Mouse (Mus musculus) cerebellum, adult 9-11 months (tissue): ENCODE data around the gene Ccdc184.

Experiments
- DNase-seq: peaks from one replicate; pipeline ENCODE4 v3.0.0; 2022

Gene Ccdc184

DNA sequence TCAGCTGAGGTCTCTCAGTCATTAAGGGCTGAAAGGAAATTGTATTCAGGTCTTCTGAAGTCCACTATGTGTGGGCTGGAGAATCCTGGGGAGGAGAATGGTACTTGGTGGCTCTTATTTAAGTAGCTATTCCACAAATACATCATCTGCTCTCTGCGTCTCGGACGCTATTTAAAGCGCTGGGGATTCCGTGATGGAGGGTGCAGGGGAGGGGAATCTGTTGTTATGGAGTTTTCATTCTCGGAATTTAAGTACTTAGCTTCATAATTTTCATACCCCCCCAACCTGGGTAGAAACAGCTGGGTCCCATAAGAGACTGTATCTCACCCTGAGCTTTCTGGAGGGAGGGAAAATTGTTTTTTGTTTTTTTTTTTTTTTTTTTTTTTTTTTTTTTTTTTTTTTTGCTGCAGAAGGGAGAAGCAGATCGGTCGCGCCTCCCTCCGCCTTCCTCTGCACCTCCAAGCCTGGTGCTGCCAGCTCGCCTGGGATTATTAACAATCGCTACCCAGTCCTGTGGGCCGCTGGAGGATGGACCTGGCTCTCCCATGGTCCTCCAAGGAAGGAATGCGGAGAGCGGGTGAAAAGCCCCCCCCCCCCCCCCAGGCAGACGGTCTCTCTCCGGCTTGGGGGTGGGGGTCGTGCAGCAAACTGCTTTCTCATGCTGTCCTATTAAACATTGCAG lies at the start of gene Ccdc184:
Gene Ccdc184 (plus strand): TSS at position 196 of the 682 bp plus-strand sequence.
- DNase-seq: no peak

DNA sequence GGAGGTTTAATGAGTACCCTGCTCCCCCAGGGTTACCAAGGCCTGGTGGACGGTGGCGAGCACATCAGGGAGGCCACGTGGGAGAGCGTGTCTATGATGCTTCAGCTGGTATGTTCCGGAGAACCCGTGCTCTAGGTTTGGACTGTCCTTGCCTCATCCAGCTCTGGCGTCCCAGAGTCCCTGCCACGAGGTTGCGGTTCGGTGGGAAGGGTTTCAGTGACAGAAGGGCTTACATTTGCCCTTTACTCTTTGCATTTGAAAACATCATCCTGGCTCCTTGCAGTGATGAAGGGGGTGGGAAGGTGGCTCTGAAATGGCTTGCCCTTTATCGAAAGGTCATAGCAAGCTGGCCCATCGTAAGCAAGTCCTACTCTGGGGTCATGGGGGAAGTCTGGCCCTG lies 47.6 kb upstream of the Ccdc184 start:
- DNase-seq: no peak

DNA sequence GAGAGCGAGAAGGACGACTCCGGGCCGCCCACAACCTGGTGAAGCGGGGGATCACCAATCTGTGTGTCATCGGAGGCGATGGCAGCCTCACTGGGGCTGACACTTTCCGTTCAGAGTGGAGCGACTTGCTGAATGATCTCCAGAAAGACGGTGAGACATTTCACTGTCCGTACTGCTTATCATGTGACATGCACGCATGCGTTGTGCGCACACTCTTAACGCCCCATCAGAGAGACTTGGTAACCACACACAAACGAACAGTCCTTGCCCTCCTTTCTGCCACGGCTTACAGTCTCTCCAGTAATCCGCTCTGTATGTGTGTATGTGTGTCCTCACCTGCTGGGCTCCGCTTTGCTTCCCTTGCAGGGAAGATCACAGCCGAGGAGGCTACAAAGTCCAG lies 46.1 kb upstream of the Ccdc184 start:
- no peak for DNase-seq

DNA sequence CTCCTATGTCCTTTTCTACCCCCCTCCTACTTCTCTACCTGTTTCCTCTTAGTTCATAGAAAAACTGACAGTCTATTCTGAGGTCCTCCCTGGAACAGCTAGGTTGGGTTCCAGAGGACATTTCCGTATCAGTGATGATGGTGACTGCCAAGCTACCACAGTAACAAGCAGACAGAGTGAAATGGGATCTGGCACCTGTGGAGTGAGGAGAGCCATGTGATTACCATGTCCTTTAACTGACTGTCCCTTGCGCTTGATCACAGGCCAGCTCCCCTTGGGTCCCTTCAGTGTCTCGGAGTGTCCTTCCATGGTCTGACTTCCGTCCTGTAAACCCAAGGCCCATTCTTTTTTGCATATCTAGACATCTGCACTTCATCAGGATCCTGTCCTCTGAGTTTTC lies 36.0 kb upstream of the Ccdc184 start:
- no peak for DNase-seq

DNA sequence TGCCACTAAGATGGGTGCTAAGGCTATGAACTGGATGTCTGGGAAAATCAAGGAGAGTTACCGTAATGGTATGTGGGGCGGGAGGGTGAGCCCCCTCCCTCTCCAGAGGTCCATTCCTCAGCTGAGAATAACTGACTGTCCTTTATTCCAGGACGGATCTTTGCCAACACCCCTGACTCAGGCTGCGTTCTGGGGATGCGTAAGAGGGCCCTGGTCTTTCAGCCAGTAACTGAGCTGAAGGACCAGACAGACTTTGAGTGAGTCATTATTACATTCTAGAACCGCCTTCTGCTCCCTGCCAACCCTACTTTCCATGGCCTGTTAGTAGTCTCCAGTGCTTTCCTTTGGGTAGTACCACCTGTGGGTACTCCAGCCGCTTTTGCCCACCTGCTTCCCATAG lies 35.5 kb upstream of the Ccdc184 start:
- no peak for DNase-seq

DNA sequence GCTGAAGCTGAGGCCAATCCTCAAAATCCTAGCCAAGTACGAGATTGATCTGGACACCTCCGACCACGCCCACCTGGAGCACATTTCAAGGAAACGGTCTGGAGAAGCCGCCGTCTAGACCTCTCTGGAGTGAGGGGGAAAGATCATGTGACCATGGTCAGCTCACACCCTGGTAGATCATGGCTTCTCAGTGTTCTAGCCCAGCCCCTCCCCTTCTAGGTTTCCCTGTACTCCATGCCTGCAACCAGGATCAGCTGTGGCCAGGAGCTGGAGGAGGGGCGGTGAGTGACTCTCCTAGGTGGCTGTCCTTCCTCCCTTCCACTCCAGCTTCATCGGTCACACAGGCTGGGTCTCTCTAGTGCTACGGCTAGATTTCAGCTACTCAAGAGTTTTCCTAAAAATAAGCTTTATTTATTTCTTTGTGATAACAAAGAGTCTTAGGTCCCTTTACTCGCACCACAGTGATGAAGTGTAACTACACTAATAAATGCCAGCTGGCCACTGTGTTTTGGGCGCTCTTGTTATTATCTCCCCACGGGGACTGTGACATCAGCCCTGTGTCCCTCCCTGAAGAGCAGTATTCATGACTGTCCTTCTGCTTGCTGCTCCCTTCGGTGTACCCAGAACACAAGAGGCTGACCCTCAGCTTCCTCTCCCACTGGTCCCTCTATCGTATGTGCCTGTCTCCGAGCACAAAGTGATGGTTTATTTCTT lies 34.9 kb upstream of the Ccdc184 start:
- no peak for DNase-seq

DNA sequence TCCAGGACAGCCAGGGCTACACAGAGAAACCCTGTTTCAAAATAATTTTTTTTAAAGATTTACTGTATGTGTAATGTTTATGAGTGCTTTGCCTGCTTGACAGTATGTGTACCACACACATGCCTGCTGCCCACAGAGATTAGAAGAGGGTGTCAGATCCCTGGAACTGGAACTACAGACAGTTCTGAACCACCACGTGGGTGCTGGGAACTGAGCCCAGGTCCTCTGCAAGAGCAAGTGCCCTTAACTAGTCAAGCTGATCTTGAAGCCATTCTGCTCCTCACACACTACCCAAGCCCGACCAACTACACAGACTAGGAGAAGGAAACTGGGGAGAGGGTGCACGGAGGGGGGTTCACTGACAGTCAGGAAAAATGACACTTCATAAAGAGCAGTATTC lies 33.5 kb upstream of the Ccdc184 start:
- DNase-seq: no peak

DNA sequence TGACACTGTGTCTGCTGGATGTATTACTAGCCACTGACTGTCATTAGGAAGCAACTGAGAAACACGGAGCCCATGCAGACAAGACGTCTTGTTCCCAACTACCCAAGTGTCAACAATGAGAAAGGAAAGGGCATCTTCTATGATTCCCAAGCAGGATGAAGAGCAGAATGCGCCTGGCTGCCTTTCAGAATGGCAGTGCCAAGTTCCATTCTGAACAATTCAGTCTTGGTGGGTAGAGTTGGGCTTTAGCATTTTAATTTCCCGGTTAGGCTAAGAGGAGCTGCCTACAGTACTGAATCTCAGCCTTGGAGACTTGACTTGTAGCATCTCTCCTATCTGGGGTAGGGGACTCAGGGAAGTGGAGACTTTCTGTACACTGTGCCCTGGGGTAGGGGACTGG lies 32.9 kb upstream of the Ccdc184 start:
- peak; percentile 42 for DNase-seq

DNA sequence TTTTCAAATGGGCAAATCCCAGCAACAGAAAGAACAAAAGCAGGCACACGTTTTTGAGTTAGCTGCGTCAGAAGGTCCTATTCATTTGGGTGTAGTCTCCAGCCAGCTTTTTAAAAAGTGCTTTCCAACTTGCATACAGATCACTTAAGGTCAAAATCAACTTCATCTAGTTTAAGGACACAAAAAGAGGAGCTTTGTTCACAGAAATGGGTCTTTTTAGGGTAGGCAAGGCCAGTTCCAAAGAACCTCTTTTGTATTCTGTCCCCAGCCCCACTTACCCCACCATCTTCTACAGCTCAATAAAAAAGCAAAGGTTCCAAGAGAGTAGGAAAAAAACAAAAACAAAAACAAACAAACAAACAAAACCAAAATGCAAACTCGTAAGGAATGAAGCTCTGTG lies 32.3 kb upstream of the Ccdc184 start:
- no peak for DNase-seq

DNA sequence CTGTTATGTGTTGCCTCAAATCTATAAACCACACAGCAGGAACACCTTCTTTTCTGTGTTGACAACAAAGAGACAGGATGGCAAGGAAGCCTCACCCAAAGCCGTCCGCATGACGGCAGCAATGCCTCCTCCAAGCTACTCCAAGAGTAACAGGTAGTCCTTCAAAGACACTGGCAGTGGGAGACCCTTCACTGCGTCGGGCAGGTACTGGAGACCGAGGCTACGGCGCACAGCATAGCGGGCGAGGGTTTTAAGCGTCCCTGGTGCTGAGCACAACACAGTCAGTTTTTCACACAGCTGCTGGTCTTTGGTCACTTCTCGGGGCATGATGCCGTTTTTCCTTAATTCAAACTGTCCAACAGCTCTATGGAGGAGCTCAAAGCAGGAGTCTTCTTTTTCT lies 31.3 kb upstream of the Ccdc184 start:
- no peak for DNase-seq

DNA sequence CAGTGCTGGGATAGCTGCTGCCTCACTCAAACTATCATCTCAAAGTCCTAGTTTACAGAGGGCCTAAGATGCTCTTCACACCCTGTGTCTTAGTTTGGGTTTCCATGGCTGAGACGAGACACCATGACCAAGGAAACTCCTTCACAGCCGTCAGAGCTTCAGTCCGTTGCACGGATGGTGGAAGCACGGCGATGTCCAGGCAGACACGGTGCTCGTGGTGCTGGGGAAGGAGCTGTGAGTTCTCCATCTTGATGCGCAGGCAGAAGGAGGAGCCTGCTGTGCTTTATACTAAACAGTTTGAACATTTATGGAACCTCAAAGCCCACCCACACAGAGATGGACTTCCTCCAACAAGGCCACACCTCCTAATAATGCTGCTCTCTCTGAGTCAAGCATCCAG lies 30.1 kb upstream of the Ccdc184 start:
- no peak for DNase-seq

DNA sequence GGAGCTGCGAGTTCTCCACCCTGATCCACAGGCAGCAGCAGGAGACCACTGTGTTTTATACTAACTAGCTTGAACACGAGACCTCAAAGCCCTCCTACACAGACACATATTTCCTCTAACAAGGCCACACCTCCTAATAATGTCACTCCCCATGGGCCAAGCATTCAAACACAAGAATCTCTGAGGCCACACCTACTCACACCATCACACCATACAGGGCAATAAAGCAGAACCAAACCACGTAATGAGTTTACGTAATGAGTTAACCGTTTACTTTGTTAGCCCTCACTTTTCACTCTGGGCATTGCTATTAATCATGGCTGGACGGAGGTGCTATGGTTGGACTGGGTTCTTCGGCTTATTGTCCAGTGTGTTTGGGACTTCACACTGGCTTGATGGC lies 27.2 kb upstream of the Ccdc184 start:
- DNase-seq: no peak

DNA sequence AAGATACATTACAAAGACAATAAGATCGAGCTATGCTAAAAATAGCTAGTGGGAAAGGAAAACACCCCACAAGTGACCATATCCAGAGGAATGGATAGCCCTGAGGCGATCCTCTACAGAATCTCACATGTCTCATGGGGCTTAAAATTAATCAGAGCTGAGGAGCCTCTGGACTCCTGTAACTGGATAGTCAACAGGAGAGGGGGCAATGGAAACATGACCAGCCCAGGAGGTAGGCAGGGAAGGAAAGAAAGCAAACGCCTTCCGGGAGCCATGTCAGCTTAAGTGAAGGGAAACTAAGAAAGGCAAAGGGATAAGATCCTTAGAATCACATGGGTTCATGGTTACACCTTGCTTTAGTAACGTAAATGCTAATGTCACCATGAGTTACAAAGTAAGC lies 26.1 kb upstream of the Ccdc184 start:
- no peak for DNase-seq

DNA sequence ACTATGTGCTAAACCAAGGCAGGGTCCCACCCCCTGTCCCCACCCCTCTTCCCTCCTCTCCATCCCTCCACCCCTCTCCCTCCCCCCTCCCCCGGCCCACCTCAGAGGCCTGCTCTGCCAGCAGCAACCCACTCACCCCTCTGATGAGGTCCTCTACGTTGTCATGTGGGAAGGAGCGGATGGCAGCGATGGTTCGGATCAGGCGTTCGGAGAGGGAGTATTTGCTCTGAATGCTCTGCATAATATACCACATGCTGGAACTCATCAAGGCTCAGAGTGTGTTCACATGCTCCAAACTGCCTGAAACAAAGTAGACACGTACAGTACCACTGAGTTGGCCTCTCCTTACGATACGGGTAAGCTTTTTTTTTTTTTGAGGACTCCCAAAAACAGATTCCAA lies 24.4 kb upstream of the Ccdc184 start:
- no peak for DNase-seq

DNA sequence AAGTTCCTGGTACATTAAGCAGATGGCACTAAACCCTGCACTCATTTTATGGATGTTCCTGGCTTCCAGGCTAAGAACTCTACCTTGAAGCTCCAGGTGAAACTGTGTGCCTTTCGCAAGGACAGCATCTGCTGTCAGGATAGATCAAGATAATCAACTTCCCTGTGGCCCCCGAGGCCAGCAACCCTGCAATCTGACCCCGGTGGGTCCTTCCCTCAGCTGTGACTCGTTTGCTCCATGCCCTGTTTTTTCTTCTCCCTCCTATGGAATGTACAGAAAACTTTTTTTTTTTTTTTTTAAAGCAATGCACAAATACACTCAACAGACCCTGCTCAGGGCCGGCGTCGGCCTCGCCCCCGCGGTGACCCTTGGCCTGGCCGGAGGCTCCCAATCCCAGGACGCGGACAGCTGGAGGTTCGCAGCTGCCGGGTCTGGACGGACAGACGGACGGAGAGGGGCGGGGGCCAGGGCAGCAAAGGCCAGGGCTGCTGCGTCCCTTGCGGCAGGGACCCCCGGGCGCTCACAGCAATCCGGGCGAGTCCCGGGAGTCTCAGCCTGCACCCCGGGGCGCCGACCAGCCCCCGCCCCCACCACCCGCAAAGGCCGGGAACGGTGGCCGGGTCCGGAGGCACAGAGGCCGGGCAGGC lies 22.0 kb upstream of the Ccdc184 start:
- DNase-seq: no peak

DNA sequence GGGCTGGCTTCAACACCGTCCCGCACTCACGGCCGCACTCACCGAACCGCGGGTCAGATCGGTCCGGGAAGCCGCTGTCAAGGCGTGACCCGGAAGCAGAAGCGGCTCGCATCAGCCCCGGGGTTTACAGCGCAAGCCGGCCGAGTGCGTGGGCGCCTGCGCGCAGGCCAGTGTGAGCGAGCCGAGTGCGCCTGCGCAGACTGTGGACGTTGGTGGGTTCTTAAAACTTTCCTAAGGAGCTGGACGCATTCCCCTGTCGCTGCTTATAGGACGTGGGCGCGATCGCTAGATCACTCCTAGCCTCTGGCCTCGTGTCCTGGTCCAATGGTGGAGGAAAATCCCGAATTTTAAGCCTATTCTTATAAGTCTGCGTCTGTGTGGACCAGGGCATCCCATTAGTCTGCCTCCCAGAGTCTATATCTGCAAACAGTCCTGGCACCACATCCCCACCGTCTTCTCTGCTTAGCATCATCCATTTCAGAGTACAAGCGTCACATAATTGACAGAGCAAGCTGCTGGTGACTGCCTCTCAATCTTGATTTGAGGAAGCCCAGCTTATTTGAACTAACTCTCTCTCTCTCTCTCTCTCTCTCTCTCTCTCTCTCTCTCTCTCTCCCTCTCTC lies 21.3 kb upstream of the Ccdc184 start:
- peak; percentile 93 for DNase-seq

DNA sequence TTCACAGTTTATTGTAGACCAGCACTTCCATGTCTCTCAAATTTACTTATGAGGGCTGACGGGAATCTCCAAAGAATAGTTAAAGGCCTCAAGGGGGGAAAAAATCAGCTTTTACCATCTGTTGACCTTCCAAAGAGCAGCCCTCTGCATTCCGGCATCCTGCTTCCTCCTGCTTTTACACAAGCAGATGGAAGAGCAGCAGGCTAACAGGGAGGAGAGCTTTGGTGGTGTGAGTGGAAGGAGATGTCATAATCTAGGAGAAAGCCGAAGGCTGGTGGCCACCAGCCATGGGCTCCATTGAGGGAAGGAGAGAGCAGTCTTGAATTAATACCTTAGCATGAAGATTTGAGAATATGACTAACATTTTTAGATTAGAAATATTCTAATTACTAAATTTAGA lies 18.6 kb upstream of the Ccdc184 start:
- DNase-seq: peak; percentile 84

DNA sequence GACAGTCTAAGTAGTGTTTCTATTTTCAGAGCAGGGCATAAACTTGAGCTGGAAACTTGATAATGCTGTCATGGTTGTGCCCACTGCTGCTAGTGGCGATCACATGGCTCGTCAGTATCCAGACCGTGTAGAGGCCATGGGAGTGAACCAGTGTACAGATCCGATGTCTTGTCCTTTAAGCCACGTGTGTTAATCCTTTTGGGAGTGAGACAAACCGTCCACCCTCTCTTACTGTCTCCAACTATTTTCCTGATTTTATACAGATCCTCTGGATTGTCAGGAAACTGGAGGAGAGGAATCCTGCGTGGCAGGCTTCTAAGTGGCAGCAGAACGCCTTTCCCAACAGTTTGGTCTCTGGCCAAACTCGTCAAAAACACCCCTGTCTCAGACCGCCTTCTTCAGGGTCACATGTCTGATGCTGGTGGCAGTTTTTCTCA lies 17.8 kb upstream of the Ccdc184 start:
- DNase-seq: no peak

DNA sequence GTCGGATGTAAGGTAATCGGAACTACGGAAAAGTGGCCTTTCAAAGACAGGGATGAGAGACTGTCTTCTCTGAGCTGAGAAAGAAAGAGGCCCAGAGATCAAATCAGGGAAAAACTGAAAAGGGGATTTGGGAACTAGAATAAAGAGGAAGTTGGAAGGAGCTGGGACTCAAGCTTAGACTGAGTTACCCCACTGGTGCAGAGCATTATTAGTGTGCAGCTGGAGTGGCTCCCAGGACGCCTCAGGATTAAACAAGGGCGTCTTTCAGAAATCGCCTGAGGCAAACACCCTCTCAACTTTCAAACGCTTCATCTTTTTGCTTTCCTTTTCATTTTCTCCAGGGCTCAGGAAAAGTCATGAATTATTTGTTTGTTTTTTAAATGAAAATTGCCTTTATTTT lies 14.0 kb upstream of the Ccdc184 start:
- DNase-seq: no peak

DNA sequence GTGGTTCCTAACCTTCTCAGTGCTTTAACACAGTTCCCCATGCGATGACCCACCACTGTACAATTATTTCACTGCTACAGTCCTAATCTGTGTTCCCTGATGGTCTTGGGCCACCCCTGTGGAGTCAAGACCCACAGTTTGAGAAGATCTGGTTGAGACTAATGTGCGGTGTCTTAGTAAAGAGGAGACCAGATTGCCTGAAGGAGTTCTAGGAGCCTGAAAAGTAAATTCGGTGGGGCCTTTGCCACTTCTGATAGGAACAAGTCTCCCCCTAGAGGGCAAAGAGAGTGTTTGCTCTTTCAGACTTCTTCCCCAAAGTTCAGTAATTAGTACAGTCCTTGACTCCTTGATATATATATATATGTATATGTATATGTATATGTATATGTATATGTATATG lies 13.3 kb upstream of the Ccdc184 start:
- DNase-seq: no peak

DNA sequence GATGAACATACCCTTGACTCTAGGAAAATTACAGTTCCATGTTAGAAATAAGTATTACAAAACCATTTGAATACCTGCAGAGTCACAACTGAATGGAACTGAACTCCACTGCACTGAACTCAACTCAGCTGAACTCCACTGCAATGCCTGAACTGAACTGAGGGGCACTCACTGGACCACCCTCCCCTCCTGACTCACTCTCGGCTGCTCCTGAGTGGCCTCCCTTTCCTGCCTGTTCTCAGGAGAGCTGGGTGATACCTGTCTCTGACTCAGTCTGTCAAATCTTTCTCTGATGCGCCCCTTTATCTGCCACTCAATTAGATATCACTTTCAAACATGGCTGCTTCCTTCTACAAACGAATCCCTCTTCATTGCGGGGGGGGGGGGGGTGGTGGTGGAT lies 12.8 kb upstream of the Ccdc184 start:
- no peak for DNase-seq

DNA sequence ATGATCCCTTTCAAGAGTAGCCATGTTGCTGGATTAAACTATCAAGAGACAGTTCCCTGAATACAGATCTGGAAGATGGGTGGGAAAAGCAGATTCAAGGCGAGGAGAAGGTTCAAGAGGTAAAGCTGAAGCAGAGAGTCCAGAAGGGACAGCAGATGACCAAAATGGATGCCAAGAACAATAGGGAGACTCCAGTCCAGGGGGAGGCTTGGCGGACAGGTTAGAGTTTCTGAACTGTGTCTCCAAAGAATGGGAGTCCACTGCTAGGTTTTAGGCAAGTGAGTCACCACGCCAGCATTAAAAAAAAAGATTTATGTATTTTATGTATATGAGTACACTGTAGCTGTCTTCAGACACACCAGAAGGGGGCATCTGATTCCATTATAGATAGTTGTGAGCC lies 12.3 kb upstream of the Ccdc184 start:
- DNase-seq: no peak

DNA sequence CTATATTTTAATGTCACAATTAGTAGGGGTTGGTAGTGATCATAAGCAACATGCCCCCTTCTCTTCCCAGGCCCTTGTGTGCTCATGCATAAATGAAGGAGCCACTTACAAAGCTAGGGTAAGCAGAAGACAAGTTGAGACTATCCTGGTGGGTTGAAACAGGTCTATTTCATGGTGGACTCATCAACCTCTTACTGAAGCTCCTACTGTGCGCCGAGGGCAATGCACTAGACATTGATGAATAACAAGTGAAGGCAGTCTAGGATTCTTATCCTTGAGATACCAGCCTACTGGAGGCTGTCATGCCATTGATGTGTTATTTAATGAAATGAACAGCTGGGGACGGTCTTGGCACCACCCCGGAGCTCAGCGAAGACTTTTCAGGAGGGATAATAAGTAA lies 11.7 kb upstream of the Ccdc184 start:
- DNase-seq: no peak

DNA sequence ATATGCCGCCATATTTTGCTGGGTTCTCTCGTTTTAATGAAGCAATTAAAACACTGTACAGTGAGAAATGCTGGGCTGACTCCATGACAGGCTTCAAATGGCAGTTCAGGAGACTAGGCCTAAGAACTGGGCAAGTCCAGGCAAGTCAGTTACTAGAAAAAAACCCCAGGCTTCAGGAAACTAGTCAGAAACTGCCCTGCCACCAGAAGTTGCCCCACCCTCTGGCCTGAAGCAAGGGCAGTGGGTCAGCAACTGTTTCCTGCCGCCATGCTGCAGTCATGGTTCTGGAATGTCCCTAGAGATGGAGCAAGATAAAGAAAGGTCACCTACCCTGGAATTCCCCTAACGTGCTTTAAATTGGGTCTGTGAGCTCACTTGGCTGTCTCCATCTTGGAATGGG lies 11.0 kb upstream of the Ccdc184 start:
- DNase-seq: no peak
